Mouse (Mus musculus): ENCODE results near the gene Olfr1189. TPM values are rescaled to one million over a fixed set of nuclear protein-coding genes. Genes with fewer than 3 reads are reported as not detected.

The Olfr1189 gene
- not detected in 2 replicates for polyA plus RNA-seq (2012; ENCODE audit: low replicate concordance)

GRCm38 (mm10) chr2:88586154-88586553, at the start of gene Olfr1189:
Gene Olfr1189 (plus strand): TSS chr2:88586454.

GRCm38 (mm10) chr2:88556635-88557034, 29.6 kb upstream of the Olfr1189 start, which contains the start of gene Olfr1188:
Gene Olfr1188 (plus strand): TSS chr2:88556935.

GRCm38 (mm10) chr2:88640242-88640641, 54.0 kb downstream of the Olfr1189 start, which contains the start of gene Olfr1191-ps1:
Gene Olfr1191-ps1 (plus strand): TSS chr2:88640542.

Other genes with a start within 250 kb of the Olfr1189 start
- gene Olfr1176, start 249.7 kb upstream of the Olfr1189 start, polyA plus RNA-seq (2012; ENCODE audit: low replicate concordance), result not detected in 2 replicates
- not detected in 2 replicates for gene Olfr1177-ps, start 240.0 kb upstream of the Olfr1189 start, polyA plus RNA-seq (2012; ENCODE audit: low replicate concordance)
- not detected in 2 replicates for gene Olfr1178, start 199.4 kb upstream of the Olfr1189 start, polyA plus RNA-seq (2012; ENCODE audit: low replicate concordance)
- not detected in 2 replicates for gene Olfr1179, start 180.0 kb upstream of the Olfr1189 start, polyA plus RNA-seq (2012; ENCODE audit: low replicate concordance)
- gene Olfr1180, start 167.3 kb upstream of the Olfr1189 start, polyA plus RNA-seq (2012; ENCODE audit: low replicate concordance), result not detected in 2 replicates
- gene Olfr1181, start 160.3 kb upstream of the Olfr1189 start, polyA plus RNA-seq (2012; ENCODE audit: low replicate concordance), result not detected in 2 replicates
- not detected in 2 replicates for gene Gm13757, start 137.3 kb upstream of the Olfr1189 start, polyA plus RNA-seq (2012; ENCODE audit: low replicate concordance)
- gene Olfr1183, start 131.6 kb upstream of the Olfr1189 start, polyA plus RNA-seq (2012; ENCODE audit: low replicate concordance), result not detected in 2 replicates
- not detected in 2 replicates for gene Olfr1184, start 102.9 kb upstream of the Olfr1189 start, polyA plus RNA-seq (2012; ENCODE audit: low replicate concordance)
- not detected in 2 replicates for gene Olfr1185-ps1, start 93.1 kb upstream of the Olfr1189 start, polyA plus RNA-seq (2012; ENCODE audit: low replicate concordance)
- not detected in 2 replicates for gene Olfr1186, start 67.9 kb upstream of the Olfr1189 start, polyA plus RNA-seq (2012; ENCODE audit: low replicate concordance)
- not detected in 2 replicates for gene Olfr1188, start 29.5 kb upstream of the Olfr1189 start, polyA plus RNA-seq (2012; ENCODE audit: low replicate concordance)
- gene Olfr1191-ps1, start 54.1 kb downstream of the Olfr1189 start, polyA plus RNA-seq (2012; ENCODE audit: low replicate concordance), result not detected in 2 replicates
- gene Olfr1192-ps1, start 62.1 kb downstream of the Olfr1189 start, polyA plus RNA-seq (2012; ENCODE audit: low replicate concordance), result not detected in 2 replicates
- not detected in 2 replicates for gene Olfr1193, start 89.2 kb downstream of the Olfr1189 start, polyA plus RNA-seq (2012; ENCODE audit: low replicate concordance)
- not detected in 2 replicates for gene Olfr1195, start 102.7 kb downstream of the Olfr1189 start, polyA plus RNA-seq (2012; ENCODE audit: low replicate concordance)
- gene Olfr1196, start 118.1 kb downstream of the Olfr1189 start, polyA plus RNA-seq (2012; ENCODE audit: low replicate concordance), result not detected in 2 replicates
- not detected in 2 replicates for gene Olfr1197, start 145.9 kb downstream of the Olfr1189 start, polyA plus RNA-seq (2012; ENCODE audit: low replicate concordance)
- not detected in 2 replicates for gene Olfr1198, start 164.9 kb downstream of the Olfr1189 start, polyA plus RNA-seq (2012; ENCODE audit: low replicate concordance)
- not detected in 2 replicates for gene Olfr1199, start 174.0 kb downstream of the Olfr1189 start, polyA plus RNA-seq (2012; ENCODE audit: low replicate concordance)
- gene Olfr1200, start 184.0 kb downstream of the Olfr1189 start, polyA plus RNA-seq (2012; ENCODE audit: low replicate concordance), result not detected in 2 replicates
- not detected in 2 replicates for gene Olfr1201, start 206.6 kb downstream of the Olfr1189 start, polyA plus RNA-seq (2012; ENCODE audit: low replicate concordance)
- not detected in 2 replicates for gene Olfr1202, start 228.0 kb downstream of the Olfr1189 start, polyA plus RNA-seq (2012; ENCODE audit: low replicate concordance)
- not detected in 2 replicates for gene Olfr1205, start 243.3 kb downstream of the Olfr1189 start, polyA plus RNA-seq (2012; ENCODE audit: low replicate concordance)

Data from hematopoietic multipotent progenitor cell, adult 10-12 weeks (in vitro differentiated cells).